Mouse (Mus musculus): ENCODE measurements around the gene Kcnj10. TPM values are rescaled to one million over a fixed set of nuclear protein-coding genes. Genes with fewer than 3 reads are reported as not detected.
A peak's percentile ranks its signal among the peaks of the same experiment; 100 is the strongest.

Gene Kcnj10
- polyA plus RNA-seq, 1 experiment from 2014 or later: 3.5 TPM

GRCm38 (mm10) chr1:172327206-172328001 lies 13.6 kb upstream of the Kcnj10 start:
- Histone ChIP-seq H3K4me2 (ENCODE audit: low read length) (no peak overlapping the region), H3K4me3 (ENCODE audit: low read length) (no peak overlapping the region), H3K36me3 (ENCODE audit: control insufficient read depth, insufficient read depth, low read length) (no peaks in the 10 kb centered on the region), H3K27ac (ENCODE audit: low read depth, low read length) (no peak overlapping the region), H3K9ac (ENCODE audit: low read depth, low read length) (no peak overlapping the region), H3K9me3 (ENCODE audit: control insufficient read depth, low read length) (no peaks in the 10 kb centered on the region), H3K27me3 (replicated peaks; ENCODE audit: control insufficient read depth, insufficient read depth, low read length) (no peaks in the 10 kb centered on the region), H3K4me1 (ENCODE audit: control insufficient read depth, insufficient read depth, low read depth, low read length) (peaks cover 20% of the 10 kb centered on the region)
- ATAC-seq: no peak
- WGBS: 91% methylated on average over 16 of the region's 16 CpGs

GRCm38 (mm10) chr1:172328041-172328440 lies 13.0 kb upstream of the Kcnj10 start:
- Histone ChIP-seq H3K9ac (ENCODE audit: low read depth, low read length) (no peak overlapping the region), H3K4me2 (ENCODE audit: low read length) (no peak overlapping the region)

GRCm38 (mm10) chr1:172328461-172328860 lies 12.5 kb upstream of the Kcnj10 start:
- peaks cover 20% of the 10 kb centered on the region for H3K4me1 ChIP-seq (ENCODE audit: control insufficient read depth, insufficient read depth, low read depth, low read length)
- no peaks in the 10 kb centered on the region for H3K27me3 ChIP-seq (replicated peaks; ENCODE audit: control insufficient read depth, insufficient read depth, low read length)
- no peaks in the 10 kb centered on the region for H3K9me3 ChIP-seq (ENCODE audit: control insufficient read depth, low read length)
- peak overlapping the region; percentile 62; the same call in 1 of the 2 replicates for H3K9ac ChIP-seq (ENCODE audit: low read depth, low read length)
- no peaks in the 10 kb centered on the region for H3K36me3 ChIP-seq (ENCODE audit: control insufficient read depth, insufficient read depth, low read length)
- 87% methylated on average over 7 of the region's 7 CpGs for WGBS
- H3K27ac ChIP-seq (ENCODE audit: low read depth, low read length): no peak overlapping the region
- peak overlapping the region; percentile 44 for H3K4me3 ChIP-seq (ENCODE audit: low read length)
- H3K4me2 ChIP-seq (ENCODE audit: low read length): peak overlapping the region; percentile 64
- ATAC-seq: no peak

More at GRCm38 (mm10) chr1:172328041-172328440, 13.0 kb upstream of the Kcnj10 start:
- 80% methylated on average over 3 of the region's 3 CpGs for WGBS
- Histone ChIP-seq H3K9me3 (ENCODE audit: control insufficient read depth, low read length) (no peaks in the 10 kb centered on the region), H3K4me1 (ENCODE audit: control insufficient read depth, insufficient read depth, low read depth, low read length) (peaks cover 20% of the 10 kb centered on the region), H3K4me3 (ENCODE audit: low read length) (no peak overlapping the region), H3K27ac (ENCODE audit: low read depth, low read length) (no peak overlapping the region), H3K27me3 (replicated peaks; ENCODE audit: control insufficient read depth, insufficient read depth, low read length) (no peaks in the 10 kb centered on the region), H3K36me3 (ENCODE audit: control insufficient read depth, insufficient read depth, low read length) (no peaks in the 10 kb centered on the region)
- no peak for ATAC-seq

- Histone ChIP-seq H3K36me3 (ENCODE audit: control insufficient read depth, insufficient read depth, low read length) (no peaks in the 10 kb centered on the region), H3K4me2 (ENCODE audit: low read length) (peak within 1 kb of the TSS; percentile 64), H3K9me3 (ENCODE audit: control insufficient read depth, low read length) (no peaks in the 10 kb centered on the region), H3K9ac (ENCODE audit: low read depth, low read length) (peak within 1 kb of the TSS; percentile 62), H3K27me3 (replicated peaks; ENCODE audit: control insufficient read depth, insufficient read depth, low read length) (no peaks in the 10 kb centered on the region), H3K4me1 (ENCODE audit: control insufficient read depth, insufficient read depth, low read depth, low read length) (peaks cover 20% of the 10 kb centered on the region), H3K4me3 (ENCODE audit: low read length) (peak within 1 kb of the TSS; percentile 44), H3K27ac (ENCODE audit: low read depth, low read length) (0 out of 2 replicates have a peak within 1 kb of the TSS, but pooled peaks have one; percentile 45)
- 13% methylated on average over 9 of the region's 9 CpGs for WGBS
- peak; percentile 91 for ATAC-seq
These were observed 11.9 kb upstream of the Kcnj10 start, which contains the start of gene Kcnj9 for GRCm38 (mm10) chr1:172329131-172329530. Kcnj9 (minus strand) TSS chr1:172329318.

- H3K4me1 ChIP-seq (ENCODE audit: control insufficient read depth, insufficient read depth, low read depth, low read length): peaks cover 20% of the 10 kb centered on the region
- H3K9me3 ChIP-seq (ENCODE audit: control insufficient read depth, low read length): no peaks in the 10 kb centered on the region
- no peak overlapping the region for H3K27ac ChIP-seq (ENCODE audit: low read depth, low read length)
- 68% methylated on average over 6 of the region's 6 CpGs for WGBS
- peak; percentile 9 for ATAC-seq
- H3K4me2 ChIP-seq (ENCODE audit: low read length): peak overlapping the region; percentile 64
- no peaks in the 10 kb centered on the region for H3K27me3 ChIP-seq (replicated peaks; ENCODE audit: control insufficient read depth, insufficient read depth, low read length)
- no peak overlapping the region for H3K4me3 ChIP-seq (ENCODE audit: low read length)
- no peaks in the 10 kb centered on the region for H3K36me3 ChIP-seq (ENCODE audit: control insufficient read depth, insufficient read depth, low read length)
- H3K9ac ChIP-seq (ENCODE audit: low read depth, low read length): 0 out of 2 replicates have a peak overlapping the region, but pooled peaks have one; percentile 24
These were observed 11.4 kb upstream of the Kcnj10 start for GRCm38 (mm10) chr1:172329616-172330015.

- H3K4me1 ChIP-seq (ENCODE audit: control insufficient read depth, insufficient read depth, low read depth, low read length): peaks cover 16% of the 10 kb centered on the region
- no peaks in the 10 kb centered on the region for H3K27me3 ChIP-seq (replicated peaks; ENCODE audit: control insufficient read depth, insufficient read depth, low read length)
- no peak overlapping the region for H3K9ac ChIP-seq (ENCODE audit: low read depth, low read length)
- WGBS: 56% methylated on average over 8 of the region's 8 CpGs
- no peak for ATAC-seq
- H3K4me3 ChIP-seq (ENCODE audit: low read length): no peak overlapping the region
- H3K27ac ChIP-seq (ENCODE audit: low read depth, low read length): no peak overlapping the region
- H3K4me2 ChIP-seq (ENCODE audit: low read length): no peak overlapping the region
- H3K9me3 ChIP-seq (ENCODE audit: control insufficient read depth, low read length): no peaks in the 10 kb centered on the region
- no peaks in the 10 kb centered on the region for H3K36me3 ChIP-seq (ENCODE audit: control insufficient read depth, insufficient read depth, low read length)
These were observed 9.5 kb upstream of the Kcnj10 start for GRCm38 (mm10) chr1:172331422-172331947.

- Histone ChIP-seq H3K27me3 (replicated peaks; ENCODE audit: control insufficient read depth, insufficient read depth, low read length) (no peaks in the 10 kb centered on the region), H3K9me3 (ENCODE audit: control insufficient read depth, low read length) (no peaks in the 10 kb centered on the region), H3K9ac (ENCODE audit: low read depth, low read length) (no peak overlapping the region), H3K27ac (ENCODE audit: low read depth, low read length) (no peak overlapping the region), H3K4me2 (ENCODE audit: low read length) (no peak overlapping the region), H3K36me3 (ENCODE audit: control insufficient read depth, insufficient read depth, low read length) (no peaks in the 10 kb centered on the region), H3K4me3 (ENCODE audit: low read length) (no peak overlapping the region), H3K4me1 (ENCODE audit: control insufficient read depth, insufficient read depth, low read depth, low read length) (peaks cover 16% of the 10 kb centered on the region)
- 87% methylated on average over 2 of the region's 2 CpGs for WGBS
- no peak for ATAC-seq
These were observed 8.1 kb upstream of the Kcnj10 start for GRCm38 (mm10) chr1:172332925-172333324.

GRCm38 (mm10) chr1:172333512-172333911 lies 7.5 kb upstream of the Kcnj10 start:
- Histone ChIP-seq H3K27ac (ENCODE audit: low read depth, low read length) (no peak overlapping the region), H3K9ac (ENCODE audit: low read depth, low read length) (no peak overlapping the region), H3K9me3 (ENCODE audit: control insufficient read depth, low read length) (no peaks in the 10 kb centered on the region), H3K4me1 (ENCODE audit: control insufficient read depth, insufficient read depth, low read depth, low read length) (peaks cover 14% of the 10 kb centered on the region), H3K4me3 (ENCODE audit: low read length) (no peak overlapping the region), H3K36me3 (ENCODE audit: control insufficient read depth, insufficient read depth, low read length) (no peaks in the 10 kb centered on the region), H3K4me2 (ENCODE audit: low read length) (no peak overlapping the region), H3K27me3 (replicated peaks; ENCODE audit: control insufficient read depth, insufficient read depth, low read length) (no peaks in the 10 kb centered on the region)
- no peak for ATAC-seq
- WGBS: 18% methylated on average over 3 of the region's 3 CpGs

GRCm38 (mm10) chr1:172335804-172336203 lies 5.2 kb upstream of the Kcnj10 start:
- WGBS: 81% methylated on average over 15 of the region's 15 CpGs
- no peak for ATAC-seq
- H3K36me3 ChIP-seq (ENCODE audit: control insufficient read depth, insufficient read depth, low read length): no peaks in the 10 kb centered on the region
- no peaks in the 10 kb centered on the region for H3K27me3 ChIP-seq (replicated peaks; ENCODE audit: control insufficient read depth, insufficient read depth, low read length)
- peaks cover 6% of the 10 kb centered on the region for H3K4me1 ChIP-seq (ENCODE audit: control insufficient read depth, insufficient read depth, low read depth, low read length)
- H3K4me3 ChIP-seq (ENCODE audit: low read length): no peak overlapping the region
- no peaks in the 10 kb centered on the region for H3K9me3 ChIP-seq (ENCODE audit: control insufficient read depth, low read length)
- no peak overlapping the region for H3K9ac ChIP-seq (ENCODE audit: low read depth, low read length)
- no peak overlapping the region for H3K4me2 ChIP-seq (ENCODE audit: low read length)
- H3K27ac ChIP-seq (ENCODE audit: low read depth, low read length): no peak overlapping the region
